Mouse (Mus musculus): ENCODE results near the gene Rbbp5. TPM values are rescaled to one million over a fixed set of nuclear protein-coding genes. Genes with fewer than 3 reads are reported as not detected.

Gene Rbbp5
- 37.6 and 37.9 TPM in 2 replicates for polyA plus RNA-seq (2015; fragmentation: Nextera tagmentation; extraction: Ambion mirVana)

- no peaks in the 10 kb centered on the region for H3K27me3 ChIP-seq (replicated peaks)
- ATAC-seq (ENCODE audit: insufficient read depth, low FRiP score, low read depth): peak; percentile 93
- peaks cover 5% of the 10 kb centered on the region; the same call in 1 of the 2 replicates for H3K4me1 ChIP-seq
- WGBS: under 1% methylated on average over 43 of the region's 43 CpGs
- no peaks in the 10 kb centered on the region for H3K9me3 ChIP-seq
- H3K36me3 ChIP-seq: no peaks in the 10 kb centered on the region
- H3K9ac ChIP-seq: peak within 1 kb of the TSS; percentile 79
- peak within 1 kb of the TSS; percentile 88 for H3K4me3 ChIP-seq (replicated peaks)
- peak within 1 kb of the TSS; percentile 67; the same call in 1 of the 2 replicates for H3K27ac ChIP-seq
- H3K4me2 ChIP-seq: peak within 1 kb of the TSS; percentile 60
These were observed at the start of gene Rbbp5 for GRCm38 (mm10) chr1:132476928-132477691. Gene Rbbp5 (plus strand): TSS chr1:132477365.

- Histone ChIP-seq H3K4me1 (no peaks in the 10 kb centered on the region), H3K27me3 (replicated peaks) (no peaks in the 10 kb centered on the region), H3K36me3 (no peaks in the 10 kb centered on the region), H3K27ac (no peak overlapping the region), H3K4me2 (no peak overlapping the region), H3K9me3 (no peaks in the 10 kb centered on the region), H3K9ac (no peak overlapping the region), H3K4me3 (replicated peaks) (no peak overlapping the region)
- no peak for ATAC-seq (ENCODE audit: insufficient read depth, low FRiP score, low read depth)
- WGBS: 77% methylated on average over 3 of the region's 3 CpGs
These were observed 46.3 kb upstream of the Rbbp5 start for GRCm38 (mm10) chr1:132430818-132431217.

GRCm38 (mm10) chr1:132431716-132432115 lies 45.4 kb upstream of the Rbbp5 start:
- Histone ChIP-seq H3K4me1 (no peaks in the 10 kb centered on the region), H3K27ac (no peak overlapping the region), H3K9me3 (no peaks in the 10 kb centered on the region), H3K27me3 (replicated peaks) (no peaks in the 10 kb centered on the region), H3K36me3 (no peaks in the 10 kb centered on the region), H3K4me3 (replicated peaks) (no peak overlapping the region), H3K4me2 (no peak overlapping the region), H3K9ac (no peak overlapping the region)
- WGBS: 61% methylated on average over 9 of the region's 9 CpGs
- ATAC-seq (ENCODE audit: insufficient read depth, low FRiP score, low read depth): no peak

GRCm38 (mm10) chr1:132433349-132433748 lies 43.8 kb upstream of the Rbbp5 start:
- Histone ChIP-seq H3K27ac (no peak overlapping the region), H3K9me3 (no peaks in the 10 kb centered on the region), H3K27me3 (replicated peaks) (no peaks in the 10 kb centered on the region), H3K36me3 (no peaks in the 10 kb centered on the region; the same call in 1 of the 2 replicates), H3K9ac (no peak overlapping the region), H3K4me1 (no peaks in the 10 kb centered on the region), H3K4me2 (no peak overlapping the region), H3K4me3 (replicated peaks) (no peak overlapping the region)
- ATAC-seq (ENCODE audit: insufficient read depth, low FRiP score, low read depth): no peak
- 60% methylated on average over 5 of the region's 5 CpGs for WGBS

GRCm38 (mm10) chr1:132434032-132434431 lies 43.1 kb upstream of the Rbbp5 start:
- no peaks in the 10 kb centered on the region; the same call in 1 of the 2 replicates for H3K36me3 ChIP-seq
- H3K4me2 ChIP-seq: no peak overlapping the region
- 89% methylated on average over 12 of the region's 12 CpGs for WGBS
- no peak overlapping the region for H3K4me3 ChIP-seq (replicated peaks)
- H3K9me3 ChIP-seq: no peaks in the 10 kb centered on the region
- no peaks in the 10 kb centered on the region for H3K4me1 ChIP-seq
- no peak for ATAC-seq (ENCODE audit: insufficient read depth, low FRiP score, low read depth)
- H3K27ac ChIP-seq: no peak overlapping the region
- no peaks in the 10 kb centered on the region for H3K27me3 ChIP-seq (replicated peaks)
- no peak overlapping the region for H3K9ac ChIP-seq

- no peak overlapping the region; the same call in 1 of the 2 replicates for H3K27ac ChIP-seq
- H3K9me3 ChIP-seq: no peaks in the 10 kb centered on the region
- no peaks in the 10 kb centered on the region for H3K4me1 ChIP-seq
- H3K36me3 ChIP-seq: peaks cover 3% of the 10 kb centered on the region; the same call in 1 of the 2 replicates
- H3K27me3 ChIP-seq (replicated peaks): no peaks in the 10 kb centered on the region
- no peak for ATAC-seq (ENCODE audit: insufficient read depth, low FRiP score, low read depth)
- no peak overlapping the region for H3K4me2 ChIP-seq
- no peak overlapping the region for H3K9ac ChIP-seq
- WGBS: 77% methylated on average over 4 of the region's 4 CpGs
- no peak overlapping the region for H3K4me3 ChIP-seq (replicated peaks)
These were observed 40.7 kb upstream of the Rbbp5 start for GRCm38 (mm10) chr1:132436320-132436958.

- Histone ChIP-seq H3K4me1 (no peaks in the 10 kb centered on the region), H3K27me3 (replicated peaks) (no peaks in the 10 kb centered on the region), H3K9ac (no peak overlapping the region), H3K36me3 (peaks cover 3% of the 10 kb centered on the region; the same call in 1 of the 2 replicates), H3K27ac (no peak overlapping the region), H3K4me2 (no peak overlapping the region), H3K9me3 (no peaks in the 10 kb centered on the region), H3K4me3 (replicated peaks) (no peak overlapping the region)
- WGBS: 87% methylated on average over 1 of the region's 1 CpGs
- no peak for ATAC-seq (ENCODE audit: insufficient read depth, low FRiP score, low read depth)
These were observed 40.2 kb upstream of the Rbbp5 start for GRCm38 (mm10) chr1:132436960-132437359.

GRCm38 (mm10) chr1:132437389-132437788 lies 39.8 kb upstream of the Rbbp5 start:
- no peak overlapping the region for H3K4me2 ChIP-seq
- no peaks in the 10 kb centered on the region for H3K9me3 ChIP-seq
- 79% methylated on average over 5 of the region's 5 CpGs for WGBS
- H3K9ac ChIP-seq: no peak overlapping the region
- no peak for ATAC-seq (ENCODE audit: insufficient read depth, low FRiP score, low read depth)
- H3K27me3 ChIP-seq (replicated peaks): no peaks in the 10 kb centered on the region
- H3K27ac ChIP-seq: no peak overlapping the region
- no peak overlapping the region for H3K4me3 ChIP-seq (replicated peaks)
- no peaks in the 10 kb centered on the region for H3K4me1 ChIP-seq
- peaks cover 3% of the 10 kb centered on the region; the same call in 1 of the 2 replicates for H3K36me3 ChIP-seq

- no peak overlapping the region for H3K9ac ChIP-seq
- H3K4me3 ChIP-seq (replicated peaks): no peak overlapping the region
- no peaks in the 10 kb centered on the region for H3K27me3 ChIP-seq (replicated peaks)
- H3K9me3 ChIP-seq: no peaks in the 10 kb centered on the region
- H3K27ac ChIP-seq: no peak overlapping the region
- WGBS: 80% methylated on average over 1 of the region's 1 CpGs
- H3K4me2 ChIP-seq: no peak overlapping the region
- no peak for ATAC-seq (ENCODE audit: insufficient read depth, low FRiP score, low read depth)
- no peaks in the 10 kb centered on the region for H3K4me1 ChIP-seq
- H3K36me3 ChIP-seq: peaks cover 3% of the 10 kb centered on the region; the same call in 1 of the 2 replicates
These were observed 36.2 kb upstream of the Rbbp5 start for GRCm38 (mm10) chr1:132440896-132441435.

- Histone ChIP-seq H3K36me3 (peaks cover 20% of the 10 kb centered on the region; the same call in 1 of the 2 replicates), H3K4me3 (replicated peaks) (no peak overlapping the region), H3K4me1 (no peaks in the 10 kb centered on the region), H3K27me3 (replicated peaks) (no peaks in the 10 kb centered on the region), H3K9me3 (no peaks in the 10 kb centered on the region), H3K27ac (no peak overlapping the region), H3K4me2 (no peak overlapping the region), H3K9ac (no peak overlapping the region)
- 89% methylated on average over 7 of the region's 7 CpGs for WGBS
- no peak for ATAC-seq (ENCODE audit: insufficient read depth, low FRiP score, low read depth)
These were observed 27.4 kb upstream of the Rbbp5 start for GRCm38 (mm10) chr1:132449742-132450141.

- H3K27ac ChIP-seq: no peak overlapping the region
- ATAC-seq (ENCODE audit: insufficient read depth, low FRiP score, low read depth): no peak
- no peak overlapping the region for H3K9ac ChIP-seq
- H3K27me3 ChIP-seq (replicated peaks): no peaks in the 10 kb centered on the region
- no peak overlapping the region for H3K4me2 ChIP-seq
- no peak overlapping the region for H3K4me3 ChIP-seq (replicated peaks)
- H3K9me3 ChIP-seq: no peaks in the 10 kb centered on the region
- WGBS: 74% methylated on average over 5 of the region's 5 CpGs
- peaks cover 13% of the 10 kb centered on the region; the same call in 1 of the 2 replicates for H3K36me3 ChIP-seq
- H3K4me1 ChIP-seq: peaks cover 5% of the 10 kb centered on the region; the same call in 1 of the 2 replicates
These were observed 12.5 kb upstream of the Rbbp5 start for GRCm38 (mm10) chr1:132464651-132465050.

GRCm38 (mm10) chr1:132468926-132469325 lies 8.2 kb upstream of the Rbbp5 start:
- Histone ChIP-seq H3K27ac (no peak overlapping the region), H3K4me1 (peaks cover 5% of the 10 kb centered on the region; the same call in 1 of the 2 replicates), H3K36me3 (no peaks in the 10 kb centered on the region), H3K9ac (no peak overlapping the region), H3K9me3 (no peaks in the 10 kb centered on the region), H3K4me2 (no peak overlapping the region), H3K27me3 (replicated peaks) (no peaks in the 10 kb centered on the region), H3K4me3 (replicated peaks) (no peak overlapping the region)
- no peak for ATAC-seq (ENCODE audit: insufficient read depth, low FRiP score, low read depth)
